Mouse (Mus musculus) neural tube, embryonic 12.5 days (tissue): ENCODE measurements around the gene Fgf8. TPM values are rescaled to one million over a fixed set of nuclear protein-coding genes. Genes with fewer than 3 reads are reported as not detected.
A peak's percentile ranks its signal among the peaks of the same experiment; 100 is the strongest.

ENCODE experiments used
- ATAC-seq: fragments of 200-750 bp; cut with Nextera tagmentation; 2 replicates; pipeline ENCODE4 v1.8.0; 2017; ENCODE audit warnings: low read depth, mild to moderate bottlenecking, moderate TSS enrichment, moderate library complexity; ENCODE audit not compliant: low FRiP score
- H3K27ac ChIP-seq: fragments of 300-500 bp; sonication (generic); 2 replicates; pipeline ENCODE4 v1.5.1; 2016
- H3K27me3 ChIP-seq: fragments of 300-500 bp; sonication (generic); replicated peaks from 2 replicates; pipeline ENCODE4 v1.6.1; 2016; ENCODE audit warnings: mild to moderate bottlenecking
- H3K36me3 ChIP-seq: fragments of 300-500 bp; sonication (generic); 2 replicates; pipeline ENCODE4 v1.6.1; 2016; ENCODE audit warnings: mild to moderate bottlenecking
- H3K4me1 ChIP-seq: fragments of 300-500 bp; sonication (generic); 2 replicates; pipeline ENCODE4 v1.6.1; 2016
- H3K4me2 ChIP-seq: fragments of 300-500 bp; sonication (generic); replicated peaks from 2 replicates; pipeline ENCODE4 v1.6.1; 2016; ENCODE audit warnings: mild to moderate bottlenecking
- H3K4me3 ChIP-seq: fragments of 300-500 bp; sonication (generic); 2 replicates; pipeline ENCODE4 v1.5.1; 2016
- H3K9ac ChIP-seq: fragments of 300-500 bp; sonication (generic); 2 replicates; pipeline ENCODE4 v1.6.1; 2016; ENCODE audit warnings: mild to moderate bottlenecking
- H3K9me3 ChIP-seq: fragments of 300-500 bp; sonication (generic); 2 replicates; pipeline ENCODE4 v1.6.1; 2016; ENCODE audit warnings: mild to moderate bottlenecking
- WGBS: fragments of 180-500 bp; shearing (Covaris S2); methylation state at CpG from one replicate; pipeline ENCODE4 v1.1.7; 2016; 5-methylcytosine and 5-hydroxymethylcytosine counted together
- polyA plus RNA-seq: library from polyadenylated mRNA; unstranded; fragments of >200 nt; fragmentation: Nextera tagmentation; extraction: Ambion mirVana; gene quantifications from 2 replicates; pipeline ENCODE4 v1.2.1, GENCODE M21; 2016

Gene Fgf8
- polyA plus RNA-seq, 1 experiment from 2014 or later, result not detected

DNA sequence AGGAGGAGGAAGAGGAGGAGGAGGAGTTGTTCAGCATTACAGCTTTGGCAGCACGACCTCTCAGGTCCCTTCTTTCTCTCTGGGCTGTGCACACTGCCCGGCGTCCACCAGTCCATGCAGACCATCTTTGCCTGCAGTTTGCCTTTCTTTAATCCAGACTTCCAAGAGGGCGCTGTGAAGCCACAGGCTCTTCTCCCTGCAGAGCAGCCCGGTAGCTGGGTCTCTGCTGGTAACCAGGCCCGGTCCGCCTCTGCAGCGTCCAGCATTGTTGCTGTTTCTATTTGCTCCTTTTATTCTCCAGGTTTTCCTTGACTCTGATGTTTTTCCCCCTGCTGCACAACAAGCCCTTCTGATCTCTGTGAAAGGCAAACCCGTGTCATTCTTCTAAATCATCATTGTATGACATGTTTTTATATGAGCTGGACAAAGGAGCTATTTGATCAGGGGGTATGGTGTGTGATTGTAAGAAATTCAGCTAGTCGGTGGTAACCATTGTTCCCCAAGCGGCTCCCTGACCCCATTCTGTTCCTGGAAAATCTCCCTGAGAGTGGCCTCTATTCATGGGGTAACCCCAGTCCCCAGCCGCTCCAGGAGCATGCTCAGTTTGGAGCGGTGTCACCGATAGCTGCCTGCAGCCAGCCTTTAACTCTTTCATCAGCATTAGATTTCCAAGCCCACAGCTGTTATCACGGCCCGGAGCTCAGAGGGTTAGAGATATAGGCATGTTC is 25.1 kb downstream of the Fgf8 start:
- WGBS, result 3% methylated on average over 16 of the region's 16 CpGs
- H3K27ac ChIP-seq, result peak overlapping the region; percentile 57; the same call in 1 of the 2 replicates
- peaks cover 34% of the 10 kb centered on the region for H3K27me3 ChIP-seq
- H3K9me3 ChIP-seq, result no peaks in the 10 kb centered on the region
- peak overlapping the region; percentile 52 for H3K4me2 ChIP-seq
- no peaks in the 10 kb centered on the region for H3K36me3 ChIP-seq
- H3K4me3 ChIP-seq, result peak overlapping the region; percentile 14; the same call in 1 of the 2 replicates
- H3K9ac ChIP-seq, result peak overlapping the region; percentile 44; the same call in 1 of the 2 replicates
- ATAC-seq, result peak; percentile 68
- peaks cover 13% of the 10 kb centered on the region; the same call in 1 of the 2 replicates for H3K4me1 ChIP-seq

DNA sequence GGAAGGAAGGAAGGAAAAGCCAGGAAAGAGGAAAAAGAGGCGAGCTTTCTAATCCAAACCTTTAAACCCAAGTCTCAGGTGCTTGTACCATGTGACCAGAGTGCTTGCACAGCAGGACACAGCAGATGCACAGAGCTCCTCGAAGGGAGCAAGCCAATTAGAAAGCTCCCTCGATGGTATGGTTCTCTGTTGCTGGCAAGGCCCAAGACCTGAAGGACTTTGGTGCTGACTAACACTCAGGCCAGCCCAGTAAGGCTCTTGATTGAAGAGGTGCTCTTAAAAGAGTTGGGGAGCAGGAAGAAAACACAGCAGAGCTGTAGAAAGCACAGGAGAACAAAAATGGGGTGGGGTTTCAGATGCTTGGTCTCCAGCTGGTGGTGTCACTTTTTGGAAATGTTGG is 34.0 kb downstream of the Fgf8 start:
- no peak overlapping the region for H3K4me2 ChIP-seq
- H3K9ac ChIP-seq, result no peak overlapping the region
- no peaks in the 10 kb centered on the region for H3K36me3 ChIP-seq
- H3K27ac ChIP-seq, result no peak overlapping the region
- ATAC-seq, result no peak
- no peaks in the 10 kb centered on the region for H3K9me3 ChIP-seq
- H3K4me3 ChIP-seq, result no peak overlapping the region
- H3K4me1 ChIP-seq, result no peaks in the 10 kb centered on the region
- no peaks in the 10 kb centered on the region for H3K27me3 ChIP-seq
- 69% methylated on average over 3 of the region's 3 CpGs for WGBS

DNA sequence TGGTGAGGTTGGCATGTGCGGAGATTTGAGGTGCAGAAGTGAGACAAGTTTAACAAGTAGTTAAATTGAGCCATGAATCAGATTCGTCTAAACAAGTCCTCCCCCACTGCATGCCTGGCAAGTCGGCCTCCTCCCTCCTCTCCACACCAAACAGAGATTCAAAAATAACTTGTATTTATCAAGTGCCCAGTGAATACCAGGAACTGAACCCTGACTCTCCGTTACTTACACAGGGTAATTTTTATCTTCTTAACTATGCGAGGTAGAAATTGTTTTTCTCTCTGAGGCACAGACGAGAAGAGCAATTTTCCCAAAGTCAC is 46.5 kb downstream of the Fgf8 start:
- Histone ChIP-seq H3K9me3 (no peaks in the 10 kb centered on the region), H3K4me3 (no peak overlapping the region), H3K36me3 (no peaks in the 10 kb centered on the region), H3K9ac (no peak overlapping the region), H3K27me3 (0 out of 2 replicates have a peak, but pooled peaks cover 2% of the 10 kb centered on the region), H3K4me1 (no peaks in the 10 kb centered on the region), H3K4me2 (no peak overlapping the region), H3K27ac (no peak overlapping the region)
- 63% methylated on average over 6 of the region's 6 CpGs for WGBS
- no peak for ATAC-seq

DNA sequence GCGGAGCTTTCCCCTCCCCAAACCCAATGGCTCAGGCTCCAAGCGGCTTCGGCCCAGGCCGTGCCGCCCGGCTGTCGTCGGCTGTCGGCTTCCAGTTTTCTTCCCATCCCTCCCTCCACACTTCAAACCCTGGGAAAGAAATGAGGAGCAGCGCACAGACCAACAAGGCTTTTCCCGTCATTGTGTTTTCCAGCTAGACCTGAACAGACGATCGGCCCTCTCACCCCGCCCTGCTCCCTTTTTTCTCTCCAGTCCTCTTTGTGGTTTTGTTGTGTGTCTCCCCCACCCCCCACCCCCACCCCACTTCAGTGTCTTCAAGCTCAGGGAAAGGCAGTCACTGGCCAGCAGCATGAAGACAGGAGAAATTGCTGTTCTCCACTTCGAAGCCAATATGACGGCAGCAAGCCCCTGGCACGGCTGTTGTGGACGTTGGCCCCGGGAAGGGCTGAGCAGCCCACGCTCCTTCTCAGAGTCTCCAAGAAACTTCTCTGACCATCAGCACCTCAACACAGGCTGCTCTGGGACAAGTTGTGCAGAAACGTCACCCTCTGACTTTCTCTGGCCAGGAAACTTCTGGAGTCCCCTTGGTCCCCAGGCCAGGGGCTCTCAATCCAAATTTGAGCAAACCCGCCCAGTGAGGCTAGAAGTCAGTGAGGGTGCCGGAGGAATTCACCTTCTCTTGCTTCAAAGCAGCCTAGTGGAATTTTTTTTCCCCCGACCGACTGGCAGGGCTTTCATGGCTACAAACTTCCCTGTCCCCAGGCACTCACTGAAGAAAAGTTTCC is 47.0 kb downstream of the Fgf8 start:
- Histone ChIP-seq H3K4me2 (peak overlapping the region; percentile 18), H3K4me1 (no peaks in the 10 kb centered on the region)
- WGBS, result 41% methylated on average over 25 of the region's 25 CpGs

DNA sequence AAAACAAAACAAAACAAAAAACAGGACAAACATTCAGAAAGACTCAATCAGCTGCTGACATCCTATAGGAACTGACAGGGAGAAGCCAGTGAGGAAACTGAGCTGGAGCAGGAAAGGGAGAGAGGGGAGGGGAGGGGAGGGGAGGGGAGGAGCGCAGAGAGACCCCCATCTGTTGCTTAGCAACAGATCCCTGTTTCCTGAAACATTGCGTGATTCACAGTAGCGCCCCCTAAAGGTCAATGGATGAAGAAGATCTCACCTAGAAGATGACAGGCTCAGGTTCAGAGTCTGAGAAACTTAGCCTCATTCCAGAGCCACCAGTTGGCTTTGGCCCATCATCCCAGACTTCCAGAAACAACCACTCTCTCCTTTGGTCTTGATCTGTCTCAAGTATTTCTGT is 48.7 kb downstream of the Fgf8 start:
- Histone ChIP-seq H3K9ac (no peak overlapping the region), H3K36me3 (no peaks in the 10 kb centered on the region), H3K4me1 (no peaks in the 10 kb centered on the region), H3K27me3 (0 out of 2 replicates have a peak, but pooled peaks cover 2% of the 10 kb centered on the region), H3K27ac (no peak overlapping the region), H3K4me2 (no peak overlapping the region), H3K9me3 (no peaks in the 10 kb centered on the region), H3K4me3 (no peak overlapping the region)
- 34% methylated on average over 3 of the region's 3 CpGs for WGBS
- ATAC-seq, result no peak

More for the DNA sequence above, 47.0 kb downstream of the Fgf8 start:
- Histone ChIP-seq H3K9me3 (no peaks in the 10 kb centered on the region), H3K36me3 (no peaks in the 10 kb centered on the region), H3K27me3 (0 out of 2 replicates have a peak, but pooled peaks cover 2% of the 10 kb centered on the region), H3K9ac (no peak overlapping the region), H3K27ac (no peak overlapping the region), H3K4me3 (no peak overlapping the region)
- no peak for ATAC-seq

DNA sequence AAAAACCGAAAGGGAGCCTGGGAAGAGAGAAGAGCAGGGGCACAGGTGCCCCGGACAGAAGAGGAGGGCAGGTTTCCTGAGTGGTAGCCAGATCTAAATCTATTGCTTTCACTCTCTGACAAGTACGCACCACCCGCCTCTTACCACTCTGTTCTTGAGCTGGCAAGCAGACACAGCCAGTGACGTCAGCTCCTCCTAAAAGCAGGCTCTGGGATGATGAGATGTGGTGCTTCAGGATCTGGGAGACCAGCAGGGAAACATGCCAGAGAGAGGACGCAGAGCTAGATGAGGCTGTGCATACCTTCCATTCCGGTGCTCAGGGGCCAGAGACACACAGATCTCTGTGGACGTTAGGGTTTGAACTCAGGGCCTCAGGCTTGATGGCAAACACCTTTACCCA is 50.5 kb downstream of the Fgf8 start:
- WGBS, result 92% methylated on average over 8 of the region's 8 CpGs
- H3K27me3 ChIP-seq, result 0 out of 2 replicates have a peak, but pooled peaks cover 2% of the 10 kb centered on the region

DNA sequence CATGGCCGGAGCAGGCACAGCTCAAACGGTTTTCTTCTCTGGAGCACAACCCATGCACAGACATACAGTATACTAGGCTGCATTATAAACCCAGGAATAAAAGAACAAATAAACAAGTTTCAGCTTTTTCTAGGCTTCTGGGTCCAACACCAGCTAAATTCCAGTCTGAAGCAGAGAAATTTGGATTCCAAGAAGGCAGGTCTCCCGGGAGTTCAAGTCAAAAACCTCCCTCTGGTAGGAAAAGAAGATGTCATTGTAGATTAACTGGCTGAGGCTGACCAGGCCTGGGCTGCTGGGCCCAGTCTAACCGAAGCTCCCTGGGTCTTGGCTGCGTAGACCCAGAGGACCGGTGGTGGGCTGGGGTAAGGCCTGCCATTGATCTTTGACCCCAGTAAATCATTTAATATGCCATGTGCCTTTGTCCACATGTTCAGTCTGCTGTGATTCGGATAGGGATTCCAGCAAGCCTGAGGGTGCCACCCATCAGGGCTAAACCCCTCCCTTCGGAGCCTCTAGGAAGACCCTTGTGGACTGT is 51.6 kb downstream of the Fgf8 start:
- H3K9me3 ChIP-seq, result no peaks in the 10 kb centered on the region
- H3K9ac ChIP-seq, result no peak overlapping the region
- no peak overlapping the region for H3K4me2 ChIP-seq
- H3K27me3 ChIP-seq, result no peaks in the 10 kb centered on the region
- no peaks in the 10 kb centered on the region for H3K36me3 ChIP-seq
- no peak overlapping the region for H3K27ac ChIP-seq
- no peak overlapping the region for H3K4me3 ChIP-seq
- ATAC-seq, result no peak
- WGBS, result 45% methylated on average over 8 of the region's 8 CpGs
- H3K4me1 ChIP-seq, result no peaks in the 10 kb centered on the region

More for the DNA sequence above, 50.5 kb downstream of the Fgf8 start:
- Histone ChIP-seq H3K9me3 (no peaks in the 10 kb centered on the region), H3K4me2 (no peak overlapping the region), H3K4me3 (no peak overlapping the region), H3K9ac (no peak overlapping the region), H3K27ac (no peak overlapping the region), H3K4me1 (no peaks in the 10 kb centered on the region), H3K36me3 (no peaks in the 10 kb centered on the region)
- no peak for ATAC-seq

DNA sequence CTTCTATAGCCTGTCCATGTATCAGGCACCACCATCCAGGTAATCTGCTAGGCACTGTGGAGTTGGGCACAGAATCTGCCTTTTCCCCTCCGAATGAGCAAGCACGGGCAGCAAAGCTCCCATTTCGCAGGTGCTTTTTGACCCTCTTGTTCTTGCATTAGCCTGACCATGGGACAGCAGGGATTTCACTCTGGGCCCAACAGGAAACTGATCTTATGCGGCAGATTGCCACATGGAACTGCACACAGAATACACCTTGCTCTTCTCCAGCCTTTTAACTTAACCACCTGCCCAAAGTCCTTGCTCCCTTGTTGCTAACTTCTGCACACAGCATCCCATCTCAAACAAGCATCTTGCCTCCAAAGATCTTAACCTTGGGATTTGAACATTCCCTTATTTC is 55.7 kb downstream of the Fgf8 start:
- no peak for ATAC-seq
- Histone ChIP-seq H3K4me3 (no peak overlapping the region), H3K9me3 (no peaks in the 10 kb centered on the region), H3K27me3 (no peaks in the 10 kb centered on the region), H3K4me1 (no peaks in the 10 kb centered on the region), H3K27ac (no peak overlapping the region), H3K9ac (no peak overlapping the region), H3K4me2 (no peak overlapping the region), H3K36me3 (no peaks in the 10 kb centered on the region)
- WGBS, result 79% methylated on average over 4 of the region's 4 CpGs

Other genes starting within 250 kb of the Fgf8 start
- gene Poll, start 182.4 kb downstream of the Fgf8 start, polyA plus RNA-seq, result 15.3 and 16.3 TPM in 2 replicates
- 52.7 and 54.5 TPM in 2 replicates for gene Gm17018, start 182.3 kb downstream of the Fgf8 start, polyA plus RNA-seq
- 5.4 and 5.9 TPM in 2 replicates for gene Fbxw4, start 82.6 kb downstream of the Fgf8 start, polyA plus RNA-seq
- gene Npm3, start 6.7 kb upstream of the Fgf8 start, polyA plus RNA-seq, result 5.9 and 7.8 TPM in 2 replicates
- gene Mgea5, start 40.9 kb upstream of the Fgf8 start, polyA plus RNA-seq, result 102 and 109 TPM in 2 replicates
- gene Kcnip2, start 73.1 kb upstream of the Fgf8 start, polyA plus RNA-seq, result 4.5 and 4.8 TPM in 2 replicates